Mouse (Mus musculus): ENCODE measurements around the gene Gm17359.
"Not testable (repeated sequence)": the region's sequence is repeated elsewhere in the genome, so short reads cannot be mapped to it uniquely, and the experiment has no call there.

The Gm17359 gene

DNA sequence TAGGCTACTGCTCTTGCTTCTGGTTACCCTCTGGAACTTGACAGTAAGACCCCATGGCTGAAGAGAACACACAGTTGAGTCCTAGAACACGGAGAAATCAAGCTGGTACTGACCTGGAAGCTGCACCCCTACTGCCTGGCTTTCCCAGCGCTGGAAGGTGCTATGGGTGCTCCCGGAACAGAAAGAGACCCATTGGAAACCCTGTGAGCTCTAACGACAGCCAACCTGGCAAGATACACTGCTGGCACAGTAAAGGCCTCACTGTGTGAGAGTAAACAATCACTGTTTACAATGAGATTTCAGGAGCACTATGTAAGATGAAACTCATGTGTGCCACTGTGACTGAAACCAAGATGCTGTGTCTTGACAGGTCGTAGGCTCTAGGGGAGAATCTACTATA is 78.6 kb downstream of the Gm17359 start:
- no peak for DNase-seq (ENCODE audit: low spot score in 2 of 2)

DNA sequence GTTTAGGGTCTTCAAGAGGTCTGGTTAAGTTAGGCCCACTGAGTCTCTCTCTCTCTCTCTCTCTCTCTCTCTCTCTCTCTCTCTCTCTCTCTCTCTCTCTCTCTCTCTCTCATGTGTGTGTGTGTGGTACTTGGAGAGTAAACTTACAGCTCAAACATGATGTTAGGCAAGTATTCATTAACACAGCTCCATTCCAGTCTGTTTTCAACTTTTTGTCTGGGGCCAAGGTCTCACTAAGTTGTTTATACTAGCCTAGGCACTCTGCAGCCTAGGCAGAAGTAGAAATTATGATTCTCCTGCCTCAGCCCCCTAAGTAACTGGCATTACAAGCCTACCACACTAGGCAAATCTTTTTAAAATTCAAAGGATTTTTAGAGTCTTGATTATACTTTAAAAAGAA is 79.5 kb downstream of the Gm17359 start:
- DNase-seq (ENCODE audit: low spot score in 2 of 2) = no peak

DNA sequence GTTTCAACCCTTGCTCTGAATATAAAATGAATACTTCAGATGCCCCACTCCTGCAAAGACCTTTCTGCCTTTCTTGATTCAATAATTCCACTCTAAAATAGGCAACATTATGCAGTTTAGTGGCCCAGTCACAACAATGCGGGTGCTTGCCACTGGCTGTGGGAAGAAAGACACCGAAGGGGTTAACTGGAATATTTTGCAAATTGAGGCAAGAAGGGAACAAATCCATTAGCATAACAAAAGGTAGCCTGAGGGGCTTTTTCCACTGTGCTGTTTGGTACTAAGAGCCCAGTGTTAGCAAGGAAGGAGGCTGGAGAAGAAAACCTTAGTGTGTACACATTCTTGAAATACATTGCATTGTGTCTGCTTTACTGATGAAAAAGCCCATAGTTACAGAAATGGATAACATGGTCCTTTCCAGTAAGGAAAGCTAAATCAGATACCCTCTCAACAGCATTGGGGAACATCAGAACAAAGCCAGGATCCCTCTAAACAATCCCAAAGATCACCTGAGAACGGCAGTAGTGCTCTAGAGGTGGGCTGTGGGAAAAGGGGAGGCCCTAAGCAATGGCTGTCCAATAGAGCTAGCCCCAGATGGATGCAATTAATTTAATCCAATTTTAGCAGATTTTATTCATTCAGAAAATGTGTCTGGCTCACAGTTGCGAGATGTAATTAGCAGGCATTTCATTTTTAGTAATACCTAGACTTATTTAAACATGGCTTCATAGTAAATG is 80.7 kb downstream of the Gm17359 start:
- DNase-seq (ENCODE audit: low spot score in 2 of 2) = no peak

DNA sequence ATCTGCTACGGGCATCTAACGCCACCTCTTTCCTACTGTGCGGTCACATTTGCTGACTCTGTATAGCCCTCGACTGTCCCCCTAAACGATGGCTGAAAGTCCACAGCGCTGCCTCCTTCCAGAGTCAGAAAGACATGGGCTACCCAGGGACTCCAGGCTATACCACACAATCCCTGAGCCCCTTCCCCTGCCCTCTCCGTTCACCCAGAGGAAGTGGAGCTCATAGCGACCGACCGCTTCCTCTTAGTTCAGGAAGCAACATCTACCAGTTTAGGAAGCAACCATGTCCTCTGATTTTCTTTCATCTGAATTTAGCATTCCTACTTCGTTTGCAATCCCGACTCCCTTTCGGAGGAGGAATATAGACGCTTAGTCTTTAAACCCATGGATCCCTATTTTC is 82.5 kb downstream of the Gm17359 start:
- no peak for DNase-seq (ENCODE audit: low spot score in 2 of 2)

DNA sequence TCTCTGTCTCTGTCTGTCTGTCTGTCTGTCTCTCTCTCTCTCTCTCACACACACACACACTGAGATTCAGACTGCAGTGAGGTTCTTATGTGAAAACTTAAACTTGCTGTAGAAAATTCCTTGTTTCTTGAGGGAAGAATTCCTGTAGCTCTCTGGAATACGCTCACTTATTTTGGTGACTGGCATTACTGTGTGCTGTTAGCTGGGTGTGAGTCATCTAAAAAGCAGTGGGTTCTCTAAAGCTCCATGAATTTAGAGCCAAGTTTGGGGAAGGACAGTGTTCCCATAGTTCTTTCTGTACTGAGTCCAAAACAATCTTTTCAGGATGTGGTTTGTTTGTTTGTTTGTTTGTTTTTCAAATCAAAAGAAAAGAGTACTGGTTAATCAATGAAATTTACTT is 89.0 kb downstream of the Gm17359 start:
- no peak for DNase-seq (ENCODE audit: low spot score in 2 of 2)

DNA sequence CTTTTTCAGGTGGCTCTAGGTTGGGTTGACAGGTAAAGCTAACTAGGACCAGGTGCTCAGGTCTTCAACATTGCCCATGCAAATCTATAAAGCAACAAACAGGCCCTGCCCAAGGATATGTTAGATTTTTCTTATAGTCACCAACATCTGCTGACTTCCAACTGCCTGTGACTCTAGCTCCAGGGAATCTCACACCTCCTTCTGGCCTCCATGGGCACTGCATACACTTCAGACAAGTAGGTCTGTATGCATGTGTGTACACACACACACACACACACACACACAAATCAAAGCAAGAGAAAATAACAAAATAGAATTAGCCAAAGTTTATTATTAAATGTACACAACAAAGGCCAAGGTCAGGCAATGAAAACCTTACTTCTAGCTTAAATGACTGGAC is 97.1 kb downstream of the Gm17359 start:
- no peak for DNase-seq (ENCODE audit: low spot score in 2 of 2)

DNA sequence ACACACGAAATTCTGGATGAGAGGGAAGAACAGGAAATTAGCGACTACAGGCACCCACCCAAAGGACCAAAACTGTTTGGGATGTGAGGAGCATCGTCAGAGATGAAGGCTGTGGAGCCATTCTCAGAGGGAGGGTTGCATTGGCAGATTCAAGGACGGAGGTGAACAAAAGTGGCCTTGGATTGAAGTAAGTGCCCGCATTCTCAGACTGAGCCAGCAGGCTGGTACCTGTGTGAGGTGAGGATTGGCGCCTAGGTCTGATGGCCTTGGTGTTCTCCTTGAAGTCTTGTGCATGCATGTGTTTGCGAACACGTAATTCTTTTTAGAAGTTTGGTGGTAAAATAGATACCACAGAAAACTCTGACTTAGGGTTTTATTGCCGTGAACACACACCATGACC is 98.0 kb downstream of the Gm17359 start:
- no peak for DNase-seq (ENCODE audit: low spot score in 2 of 2)

DNA sequence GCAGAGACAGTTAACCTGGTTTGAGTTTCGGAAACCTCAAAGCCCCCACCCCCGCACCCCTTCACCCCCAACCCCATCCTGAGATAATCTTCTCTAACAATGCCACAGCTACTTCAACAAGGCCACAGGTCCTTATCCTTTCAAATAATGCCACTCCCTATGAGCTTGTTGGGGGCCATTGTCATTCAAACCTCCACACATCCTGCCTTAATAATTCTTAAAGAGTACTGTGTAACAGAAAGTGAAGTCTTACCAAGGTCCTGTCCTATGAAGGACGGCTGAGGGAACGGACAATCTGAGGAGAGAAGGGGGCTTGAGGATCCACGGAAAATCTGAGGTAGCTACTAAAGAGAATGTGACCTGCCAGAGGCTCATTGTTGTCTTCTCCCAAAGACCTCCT is 98.5 kb downstream of the Gm17359 start:
- DNase-seq (ENCODE audit: low spot score in 2 of 2) = no peak

DNA sequence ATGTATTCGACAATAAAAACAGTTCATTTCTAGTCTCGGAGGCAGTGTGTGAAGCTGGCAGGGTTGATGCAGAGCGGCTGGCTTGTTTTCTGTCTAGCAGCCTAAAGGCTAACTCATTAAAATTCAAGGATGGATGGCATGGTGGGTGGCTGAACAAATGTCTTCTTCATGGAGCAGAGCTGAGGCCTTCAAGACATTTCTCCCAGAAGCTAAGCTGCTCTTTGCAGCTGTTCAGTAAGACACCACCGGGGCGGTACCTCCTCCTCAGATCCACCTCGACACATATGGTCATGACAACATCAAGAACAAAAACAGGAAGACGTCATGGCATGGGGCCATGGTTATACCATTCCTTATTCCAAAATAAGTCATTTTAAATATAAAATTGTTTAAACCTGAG is 99.7 kb downstream of the Gm17359 start:
- DNase-seq (ENCODE audit: low spot score in 2 of 2) = no peak

DNA sequence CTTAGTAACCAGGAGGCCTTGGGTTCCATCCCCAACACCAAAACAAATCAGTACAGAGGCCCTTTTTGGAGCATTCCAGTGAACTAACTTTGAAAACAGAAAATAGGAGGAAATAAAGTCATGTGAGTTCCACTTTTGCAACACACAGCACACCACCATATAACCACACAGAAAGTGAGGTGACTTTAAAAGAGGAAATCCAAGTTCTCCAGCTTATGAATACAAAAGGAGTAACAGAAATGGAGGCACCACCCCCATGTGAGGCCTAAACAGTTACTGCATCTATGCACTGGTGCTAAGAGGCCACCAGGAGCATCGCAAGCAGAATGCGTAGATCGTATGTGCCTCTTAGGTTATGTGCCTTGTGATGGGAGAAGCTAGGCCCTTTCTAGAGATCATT is 101.8 kb downstream of the Gm17359 start:
- no peak for DNase-seq (ENCODE audit: low spot score in 2 of 2)

DNA sequence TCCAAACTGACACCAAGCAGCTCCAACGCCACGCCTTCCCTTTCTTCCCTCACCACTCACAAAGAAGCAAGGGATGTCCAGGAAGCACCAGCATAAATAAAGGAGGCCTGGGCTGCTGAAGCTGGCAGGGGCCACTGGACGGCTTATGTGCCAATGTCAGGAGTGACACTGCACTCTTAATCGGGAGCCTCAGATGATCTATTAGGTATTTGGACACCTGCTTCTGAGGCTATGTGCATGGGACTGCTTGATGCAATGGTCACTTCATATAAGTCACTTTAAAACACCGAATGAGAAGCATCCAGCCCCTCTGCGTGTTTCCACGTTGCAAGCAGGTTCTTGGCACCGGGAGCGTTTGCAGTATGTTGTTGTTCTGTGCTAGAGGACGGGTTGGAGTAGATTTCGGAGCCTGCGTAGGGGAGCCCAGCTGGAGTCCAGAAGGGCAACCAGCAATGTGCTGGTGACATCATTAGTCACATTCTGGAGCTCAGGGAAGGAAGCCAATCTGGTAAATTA is 104.6 kb downstream of the Gm17359 start:
- DNase-seq (ENCODE audit: low spot score in 2 of 2) = no peak

DNA sequence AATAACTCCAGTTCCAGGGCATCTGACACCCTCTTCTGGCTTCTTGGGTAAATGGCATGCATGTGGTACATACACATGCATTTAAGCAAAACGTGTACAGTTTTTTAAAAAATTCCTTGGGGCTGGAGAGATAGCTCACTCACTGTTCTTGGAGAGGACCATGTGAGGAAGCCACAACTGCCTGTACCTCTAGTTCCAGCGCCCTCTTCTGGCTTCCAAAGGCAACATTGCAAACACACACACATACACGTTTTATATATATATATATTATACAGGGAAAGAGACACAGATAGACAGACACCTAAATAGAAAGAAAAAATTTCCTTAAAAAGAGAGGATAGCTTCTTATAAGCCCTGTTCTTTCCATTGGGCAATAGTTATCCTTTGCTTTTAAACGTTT is 107.4 kb downstream of the Gm17359 start:
- DNase-seq (ENCODE audit: low spot score in 2 of 2) = no peak

DNA sequence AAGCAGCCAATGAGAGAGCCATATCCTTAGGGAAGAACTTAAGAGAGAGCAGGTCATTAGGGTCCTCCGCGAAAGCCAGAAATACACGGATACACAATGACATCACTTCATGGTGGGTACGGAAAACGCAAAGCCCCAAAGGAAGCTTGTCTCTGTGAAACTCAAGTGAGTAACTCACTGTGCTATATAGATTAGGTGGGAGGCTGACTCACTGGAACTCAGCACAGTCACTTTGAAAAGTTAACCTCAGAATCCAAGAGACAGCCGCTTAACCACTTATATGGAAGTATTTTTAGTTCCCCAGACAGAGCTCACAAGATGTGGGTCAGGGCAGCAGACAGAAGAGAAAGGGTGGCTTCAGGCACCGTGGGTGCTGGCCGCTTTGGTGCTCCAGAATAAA is 108.6 kb downstream of the Gm17359 start:
- DNase-seq (ENCODE audit: low spot score in 2 of 2) = no peak

DNA sequence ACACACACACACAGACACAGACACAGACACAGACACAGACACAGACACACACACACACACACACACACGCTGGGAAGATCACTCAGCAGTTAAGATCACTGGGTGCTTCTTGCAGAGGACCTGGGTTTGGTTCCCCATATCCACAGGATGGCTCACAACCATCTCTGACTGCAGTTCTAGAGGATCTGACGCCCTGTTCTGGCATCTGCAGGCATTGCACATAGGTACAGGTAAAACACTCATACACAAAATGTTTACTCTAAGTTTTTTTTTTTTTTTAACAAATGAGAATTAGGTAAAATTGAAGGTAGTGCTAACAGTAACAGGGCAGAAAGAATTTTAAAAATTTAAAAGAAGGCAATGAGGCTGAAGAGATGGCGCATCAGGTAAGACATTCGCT is 109.7 kb downstream of the Gm17359 start:
- DNase-seq (ENCODE audit: low spot score in 2 of 2) = no peak

DNA sequence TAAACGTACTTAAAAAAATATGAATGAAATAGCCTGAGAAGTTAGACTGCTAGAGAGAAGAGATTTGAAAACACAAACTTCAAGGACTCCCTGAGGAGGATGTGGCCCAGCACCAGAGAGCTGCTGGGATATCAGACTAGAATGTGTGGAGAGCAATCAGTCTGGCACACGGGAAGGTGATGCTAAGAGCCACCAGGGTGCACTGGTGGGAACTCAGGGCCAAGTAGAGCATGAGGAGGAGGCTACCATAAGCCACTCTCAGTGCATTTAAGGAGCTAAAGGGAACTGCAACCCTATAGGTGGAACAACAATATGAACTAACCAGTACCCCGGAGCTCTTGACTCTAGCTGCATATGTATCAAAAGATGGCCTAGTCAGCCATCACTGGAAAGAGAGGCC is 110.2 kb downstream of the Gm17359 start:
- DNase-seq (ENCODE audit: low spot score in 2 of 2) = not testable (repeated sequence)

DNA sequence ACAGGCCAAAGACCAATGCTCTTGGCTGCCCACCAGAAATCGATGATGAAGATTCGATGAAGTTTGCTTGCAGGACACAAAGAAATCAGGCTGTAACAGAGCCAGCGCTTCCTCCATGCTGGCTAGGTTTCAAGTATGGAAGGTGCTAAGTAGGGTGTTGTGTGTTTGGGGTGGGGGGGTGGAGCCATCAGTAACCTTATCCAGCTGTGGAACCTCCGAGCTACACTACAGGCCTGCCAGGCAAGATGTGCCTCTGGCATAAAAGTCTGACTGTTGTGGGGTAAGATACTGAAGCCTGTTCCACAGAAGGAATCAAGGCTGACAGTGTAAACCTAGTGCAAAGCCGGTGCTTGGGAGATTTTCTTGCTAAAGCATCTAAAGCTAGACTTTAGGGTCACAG is 112.0 kb downstream of the Gm17359 start:
- no peak for DNase-seq (ENCODE audit: low spot score in 2 of 2)

DNA sequence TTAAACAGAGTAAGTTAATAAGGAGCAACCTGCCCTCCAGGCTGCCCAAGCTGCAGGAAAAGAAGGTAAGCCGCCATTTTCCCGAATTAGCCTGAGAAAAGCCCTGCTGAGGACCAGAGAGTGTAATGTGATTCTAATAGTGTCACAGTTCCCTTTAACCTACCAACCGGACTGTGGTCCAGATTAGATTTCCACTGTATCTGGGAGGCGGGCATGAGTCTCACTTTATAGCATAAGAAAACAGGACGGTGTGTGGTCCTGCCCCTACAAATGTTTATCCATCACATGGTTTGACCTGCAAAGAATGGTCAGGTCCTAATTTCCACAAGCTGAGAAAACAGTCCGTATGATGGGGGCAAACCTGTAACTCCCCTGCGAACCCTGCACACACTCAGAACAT is 112.9 kb downstream of the Gm17359 start:
- no peak for DNase-seq (ENCODE audit: low spot score in 2 of 2)

DNA sequence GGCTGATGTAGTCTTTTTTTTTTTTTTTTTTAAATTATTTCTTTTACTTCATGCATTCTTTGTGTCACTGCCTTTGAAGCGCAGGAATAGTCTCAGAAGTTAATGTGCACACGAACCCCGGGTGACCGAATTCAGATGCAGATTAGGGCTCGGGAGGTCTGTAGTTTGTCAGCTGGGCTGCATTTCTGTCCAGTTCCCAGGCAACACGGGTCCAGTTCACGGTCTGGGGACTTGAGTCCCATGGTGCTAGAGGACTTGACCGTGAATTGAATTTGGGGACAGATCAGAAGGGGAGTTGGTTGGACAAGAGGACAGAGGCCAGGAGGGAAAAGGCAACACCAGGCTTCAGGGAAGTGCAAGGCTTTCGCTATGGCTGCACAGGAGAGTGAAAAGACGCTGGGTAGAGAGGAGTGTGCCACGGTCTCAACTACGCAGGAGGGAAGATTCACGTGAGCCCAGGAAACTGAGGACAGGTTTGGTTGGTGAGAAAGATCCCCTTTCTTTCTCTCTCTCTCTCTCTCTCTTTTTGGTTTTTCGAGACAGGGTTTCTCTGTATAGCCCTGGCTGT is 116.3 kb downstream of the Gm17359 start:
- DNase-seq (ENCODE audit: low spot score in 2 of 2) = no peak

DNA sequence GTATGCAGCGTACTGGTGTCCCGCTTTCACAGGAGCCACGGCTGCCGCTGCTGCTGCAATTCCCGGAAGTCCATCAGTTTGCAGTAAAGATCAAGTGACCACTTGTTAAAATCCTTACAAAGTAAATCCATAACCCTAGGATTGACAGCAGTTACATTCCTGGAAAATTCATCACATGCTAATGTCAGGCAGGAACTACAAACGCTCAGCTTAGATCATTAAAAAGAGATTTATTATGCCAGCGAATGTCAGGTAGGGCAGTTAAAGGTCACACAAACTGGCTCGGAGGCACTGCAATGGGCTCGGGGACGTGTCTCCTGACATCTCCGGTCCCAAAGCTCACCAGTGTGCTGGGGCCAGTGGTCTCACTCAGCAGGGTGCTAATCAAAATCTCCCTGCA is 119.3 kb downstream of the Gm17359 start:
- DNase-seq (ENCODE audit: low spot score in 2 of 2) = no peak

DNA sequence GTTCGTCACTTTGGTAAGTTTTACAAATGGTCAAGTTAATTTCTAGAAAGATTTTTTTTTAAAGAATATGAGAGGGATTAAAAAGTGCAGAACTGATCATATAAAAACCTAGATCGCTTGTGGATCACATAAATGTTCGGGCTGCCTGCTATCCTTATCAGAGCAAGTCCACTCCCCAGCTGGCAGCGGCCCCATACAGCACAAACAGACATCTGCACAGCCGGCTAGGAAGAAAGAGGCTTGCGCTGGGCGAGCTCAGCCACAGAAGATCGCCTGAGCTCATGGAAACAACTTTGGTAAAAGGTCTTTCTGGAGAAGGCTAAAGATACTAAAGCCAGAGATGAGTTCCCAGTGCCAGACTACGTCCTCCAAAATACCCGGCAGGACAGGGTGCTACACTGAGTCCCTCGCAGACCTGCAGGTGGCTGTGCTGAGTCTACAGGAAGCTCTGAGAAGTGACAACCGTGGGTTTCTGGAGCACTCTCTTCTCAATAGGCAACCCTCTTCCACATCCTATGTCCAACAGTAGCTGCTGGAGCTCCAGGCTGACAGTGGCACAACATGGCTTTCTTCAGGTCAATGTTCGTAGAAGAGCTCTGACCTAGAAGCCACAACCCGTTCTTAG is 122.3 kb downstream of the Gm17359 start:
- no peak for DNase-seq (ENCODE audit: low spot score in 2 of 2)

DNA sequence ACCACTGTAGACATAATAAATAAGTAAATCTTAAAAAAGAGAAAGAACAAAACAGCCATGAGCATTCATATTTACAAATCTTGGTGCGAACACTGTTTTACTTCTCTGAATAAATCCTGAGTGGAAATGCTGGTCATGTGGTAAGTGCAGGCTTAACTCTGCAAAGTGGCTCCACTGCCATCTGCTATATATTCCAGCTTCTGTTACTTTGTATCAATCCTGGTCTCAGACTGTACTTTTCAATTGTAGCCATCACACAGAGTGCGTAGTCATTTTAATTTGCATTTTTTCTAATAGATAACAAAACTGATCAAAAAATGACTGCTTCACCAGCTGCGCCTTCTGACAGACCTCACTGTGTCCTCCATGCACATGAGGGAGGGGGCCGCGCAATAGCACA is 133.0 kb downstream of the Gm17359 start:
- no peak for DNase-seq (ENCODE audit: low spot score in 2 of 2)

DNA sequence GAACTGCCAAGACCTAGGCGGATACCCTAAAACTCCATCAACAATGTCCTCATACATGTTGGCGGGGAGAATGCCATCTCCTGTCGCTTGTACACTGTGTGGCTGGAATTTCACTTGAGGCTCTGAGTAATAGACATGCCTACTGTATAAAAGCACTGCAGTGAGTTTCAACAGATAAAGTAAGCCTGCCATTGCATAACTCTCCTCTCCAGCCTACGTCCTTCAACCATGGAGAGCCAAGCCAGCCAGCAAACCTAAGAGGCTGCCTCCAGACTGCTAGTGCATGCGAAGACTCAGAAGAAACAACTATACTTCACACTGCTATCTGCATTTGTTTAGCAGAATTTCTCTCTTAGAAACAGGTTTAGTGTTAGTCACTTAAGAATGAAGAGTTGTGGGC is 135.9 kb downstream of the Gm17359 start:
- no peak for DNase-seq (ENCODE audit: low spot score in 2 of 2)

DNA sequence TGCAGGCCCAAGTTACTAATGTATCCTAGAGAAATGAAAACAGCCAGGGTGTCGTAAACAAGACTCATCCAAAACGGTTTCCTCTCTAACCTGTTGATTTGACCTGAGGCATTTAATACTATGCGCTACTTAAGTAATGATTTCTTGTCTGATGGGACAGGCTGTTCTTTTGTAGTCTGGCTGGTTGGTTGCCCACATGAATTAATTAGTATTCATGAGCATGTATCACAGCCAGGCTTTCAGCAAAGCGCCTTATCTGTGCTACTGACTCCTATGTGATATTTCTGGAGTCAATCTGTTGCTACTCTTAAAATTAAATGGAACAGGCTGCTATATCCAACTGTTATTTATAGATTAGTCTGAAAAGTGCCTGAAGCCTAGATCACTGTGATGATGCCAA is 138.4 kb downstream of the Gm17359 start:
- no peak for DNase-seq (ENCODE audit: low spot score in 2 of 2)
